Mouse (Mus musculus) hindbrain, embryonic 11.5 days (tissue): ENCODE results near the gene Rbbp9. TPM values are rescaled to one million over a fixed set of nuclear protein-coding genes. Genes with fewer than 3 reads are reported as not detected.

Source experiments
- ATAC-seq: fragments of 200-750 bp; cut with Nextera tagmentation; 2 replicates; pipeline ENCODE4 v1.8.0; 2017; ENCODE audit warnings: mild to moderate bottlenecking, moderate TSS enrichment, moderate library complexity; ENCODE audit not compliant: low FRiP score
- DNase-seq: peaks from one replicate; pipeline ENCODE4 v3.0.0-alpha.2; 2015; ENCODE audit warnings: low spot score
- H3K27ac ChIP-seq: fragments of 300-500 bp; sonication (generic); 2 replicates; pipeline ENCODE4 v1.5.1; 2014; ENCODE audit warnings: mild to moderate bottlenecking, low read depth, low read length
- H3K27me3 ChIP-seq: fragments of 300-500 bp; sonication (generic); 2 replicates; pipeline ENCODE4 v1.6.1; 2014; ENCODE audit warnings: mild to moderate bottlenecking, low read length, moderate library complexity, mixed read lengths; ENCODE audit not compliant: control insufficient read depth, insufficient read depth
- H3K36me3 ChIP-seq: fragments of 300-500 bp; sonication (generic); 2 replicates; pipeline ENCODE4 v1.6.1; 2014; ENCODE audit warnings: mild to moderate bottlenecking, low read length, moderate library complexity, mixed read lengths; ENCODE audit not compliant: control insufficient read depth, insufficient read depth
- H3K4me1 ChIP-seq: fragments of 300-500 bp; sonication (generic); replicated peaks from 2 replicates; pipeline ENCODE4 v1.6.1; 2014; ENCODE audit warnings: low read length, mixed read lengths; ENCODE audit not compliant: control insufficient read depth, insufficient read depth
- H3K4me2 ChIP-seq: fragments of 300-500 bp; sonication (generic); replicated peaks from 2 replicates; pipeline ENCODE4 v1.6.1; 2014; ENCODE audit warnings: mild to moderate bottlenecking, low read depth, low read length
- H3K4me3 ChIP-seq: fragments of 300-500 bp; sonication (generic); 2 replicates; pipeline ENCODE4 v1.5.1; 2014; ENCODE audit warnings: low read depth, low read length
- H3K9ac ChIP-seq: fragments of 300-500 bp; sonication (generic); 2 replicates; pipeline ENCODE4 v1.6.1; 2014; ENCODE audit warnings: low read depth, low read length
- H3K9me3 ChIP-seq: fragments of 300-500 bp; sonication (generic); 2 replicates; pipeline ENCODE4 v1.6.1; 2016; ENCODE audit warnings: low read length; ENCODE audit not compliant: control insufficient read depth
- WGBS: fragments of 180-500 bp; shearing (Covaris S2); extraction: QIAGEN DNeasy Blood & Tissue Kit; methylation state at CpG from one replicate; pipeline ENCODE4 v1.1.7; 2014; 5-methylcytosine and 5-hydroxymethylcytosine counted together
- polyA plus RNA-seq: library from polyadenylated mRNA; unstranded; fragments of >200 nt; fragmentation: Nextera tagmentation; extraction: Ambion mirVana; gene quantifications from 2 replicates; pipeline ENCODE4 v1.2.1, GENCODE M21; 2014

Rbbp9 gene
- polyA plus RNA-seq, 1 experiment from 2014 or later, result 70.3 TPM

DNA sequence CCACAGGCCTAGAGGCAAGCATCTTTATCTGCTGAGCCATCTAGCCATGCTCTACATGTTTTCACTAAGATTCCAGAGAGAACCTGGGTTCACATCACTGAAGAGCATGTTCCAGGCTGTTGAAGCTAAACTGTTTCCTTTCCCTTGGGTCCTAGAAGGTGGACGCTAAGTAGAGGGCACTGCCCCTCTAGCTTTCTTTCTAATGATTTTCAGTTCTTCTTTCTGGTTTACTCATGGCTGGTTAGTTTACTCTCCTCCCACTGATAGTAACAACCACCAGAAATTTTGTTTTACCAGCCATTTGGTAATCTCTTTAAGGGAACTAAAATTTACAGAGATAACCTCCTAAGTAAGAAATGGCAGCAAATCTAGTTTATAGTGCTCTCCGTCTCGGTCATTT is 3.2 kb upstream of the Rbbp9 start:
- no peak for DNase-seq
- Histone ChIP-seq H3K4me3 (no peak overlapping the region), H3K9me3 (no peaks in the 10 kb centered on the region), H3K27ac (no peak overlapping the region), H3K9ac (no peak overlapping the region), H3K36me3 (no peaks in the 10 kb centered on the region), H3K4me1 (no peaks in the 10 kb centered on the region), H3K27me3 (no peaks in the 10 kb centered on the region), H3K4me2 (no peak overlapping the region)
- ATAC-seq, result no peak
- 88% methylated on average over 3 of the region's 3 CpGs for WGBS

DNA sequence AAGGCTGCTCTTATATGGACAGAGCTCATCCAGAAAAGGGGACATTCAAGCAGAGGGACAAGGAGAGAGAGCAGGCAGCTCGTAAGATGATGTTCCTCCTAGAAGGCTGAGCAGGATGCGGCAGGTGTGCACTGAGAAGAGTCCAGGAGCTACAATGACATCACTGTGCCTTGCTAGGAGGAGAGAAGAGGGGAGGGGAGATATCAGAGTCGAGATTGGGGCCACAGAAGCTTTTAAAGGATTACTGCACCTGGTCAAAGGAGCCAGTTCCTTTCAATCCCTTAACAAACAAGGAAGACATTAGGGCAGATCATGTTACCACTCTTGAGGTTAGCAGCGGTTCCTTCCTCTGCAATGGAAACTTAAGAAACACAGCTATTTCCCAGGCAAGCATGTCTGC is 3.1 kb downstream of the Rbbp9 start:
- 80% methylated on average over 4 of the region's 4 CpGs for WGBS
- DNase-seq (no peak), ATAC-seq (no peak)
- H3K9ac ChIP-seq, result no peak overlapping the region
- no peaks in the 10 kb centered on the region for H3K9me3 ChIP-seq
- no peak overlapping the region for H3K4me3 ChIP-seq
- no peaks in the 10 kb centered on the region for H3K27me3 ChIP-seq
- no peak overlapping the region for H3K4me2 ChIP-seq
- H3K27ac ChIP-seq, result no peak overlapping the region
- H3K36me3 ChIP-seq, result peaks cover 3% of the 10 kb centered on the region; the same call in 1 of the 2 replicates
- no peaks in the 10 kb centered on the region for H3K4me1 ChIP-seq

DNA sequence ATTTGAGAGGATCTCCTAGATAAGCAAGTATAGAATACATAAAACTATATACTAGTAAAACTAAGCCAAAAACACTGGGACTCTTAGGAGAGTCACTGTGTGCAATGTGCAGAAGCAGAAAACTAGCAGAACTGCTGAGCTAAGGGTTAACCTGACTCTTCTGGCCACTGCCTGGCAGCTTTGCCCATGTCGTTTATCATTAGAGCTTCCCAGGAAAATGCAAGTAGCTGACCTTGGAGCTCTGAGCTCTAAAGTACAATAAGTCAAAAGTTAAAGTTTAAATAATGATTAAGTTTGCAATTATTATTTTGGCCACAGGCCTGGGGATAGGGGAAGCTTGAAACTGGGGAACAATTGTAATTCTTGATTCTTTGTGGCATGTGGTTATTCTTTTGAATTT is 5.2 kb downstream of the Rbbp9 start:
- no peak for DNase-seq
- H3K27me3 ChIP-seq, result no peaks in the 10 kb centered on the region
- H3K4me1 ChIP-seq, result no peaks in the 10 kb centered on the region
- peaks cover 3% of the 10 kb centered on the region; the same call in 1 of the 2 replicates for H3K36me3 ChIP-seq
- H3K27ac ChIP-seq, result no peak overlapping the region
- no peak for ATAC-seq
- H3K4me2 ChIP-seq, result no peak overlapping the region
- H3K9me3 ChIP-seq, result no peaks in the 10 kb centered on the region
- WGBS, result 73% methylated on average over 1 of the region's 1 CpGs
- H3K4me3 ChIP-seq, result no peak overlapping the region
- H3K9ac ChIP-seq, result no peak overlapping the region

- ATAC-seq (no peak), DNase-seq (no peak)
- Histone ChIP-seq H3K9me3 (no peaks in the 10 kb centered on the region), H3K4me2 (no peak overlapping the region), H3K9ac (no peak overlapping the region), H3K27ac (no peak overlapping the region), H3K4me1 (no peaks in the 10 kb centered on the region), H3K36me3 (peaks cover 5% of the 10 kb centered on the region; the same call in 1 of the 2 replicates), H3K4me3 (no peak overlapping the region), H3K27me3 (no peaks in the 10 kb centered on the region)
- 95% methylated on average over 2 of the region's 2 CpGs for WGBS
Observed at GRCm38 (mm10) chr2:144545061-144545460, 5.6 kb downstream of the Rbbp9 start.

DNA sequence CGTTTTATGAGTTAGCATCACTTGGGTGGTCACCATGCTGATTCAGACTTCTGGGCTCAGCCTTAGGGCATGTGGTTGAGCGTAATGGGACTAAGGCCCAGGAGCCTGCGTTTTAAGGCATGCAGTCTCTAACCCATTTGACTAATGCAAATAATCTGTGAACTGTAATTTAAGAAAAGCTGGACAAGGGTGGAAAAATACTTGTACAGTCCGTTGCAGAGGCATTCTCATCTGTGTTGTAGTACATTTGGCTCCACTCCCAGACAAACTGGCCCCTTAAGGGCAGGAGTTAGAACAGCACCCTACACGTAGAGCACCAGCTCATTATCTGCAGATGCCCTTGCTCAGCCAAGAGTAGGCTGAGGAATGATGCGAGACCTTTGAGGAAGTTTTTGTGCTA is 6.0 kb downstream of the Rbbp9 start:
- H3K9ac ChIP-seq, result no peak overlapping the region
- H3K4me2 ChIP-seq, result no peak overlapping the region
- ATAC-seq (no peak), DNase-seq (no peak)
- no peaks in the 10 kb centered on the region for H3K27me3 ChIP-seq
- 93% methylated on average over 6 of the region's 6 CpGs for WGBS
- no peak overlapping the region for H3K27ac ChIP-seq
- H3K4me1 ChIP-seq, result no peaks in the 10 kb centered on the region
- H3K4me3 ChIP-seq, result no peak overlapping the region
- H3K36me3 ChIP-seq, result peaks cover 5% of the 10 kb centered on the region; the same call in 1 of the 2 replicates
- no peaks in the 10 kb centered on the region for H3K9me3 ChIP-seq

DNA sequence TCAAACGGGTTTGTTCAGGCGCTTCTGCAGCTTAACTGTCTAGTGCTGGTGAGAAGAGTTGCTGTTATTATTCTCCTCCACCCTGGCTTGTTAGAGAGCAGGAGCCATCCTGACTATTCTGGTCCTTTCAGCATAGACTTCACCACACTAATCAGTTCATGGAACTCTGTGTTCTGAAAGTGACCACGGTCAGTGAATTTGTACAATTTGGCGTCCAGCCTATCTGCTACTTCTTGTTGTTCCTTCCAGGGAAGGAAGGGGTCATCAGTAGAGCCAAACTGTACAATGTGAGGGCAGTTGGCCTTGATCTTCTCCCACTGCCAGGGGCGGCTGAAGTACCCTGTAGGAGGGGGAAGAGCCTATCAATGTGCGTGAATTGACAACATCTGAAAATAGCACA is 7.0 kb downstream of the Rbbp9 start:
- no peak for ATAC-seq
- Histone ChIP-seq H3K4me2 (no peak overlapping the region), H3K4me1 (no peaks in the 10 kb centered on the region), H3K9me3 (no peaks in the 10 kb centered on the region), H3K9ac (no peak overlapping the region), H3K27ac (no peak overlapping the region), H3K36me3 (peaks cover 5% of the 10 kb centered on the region; the same call in 1 of the 2 replicates), H3K27me3 (no peaks in the 10 kb centered on the region), H3K4me3 (no peak overlapping the region)
- no peak for DNase-seq
- 95% methylated on average over 6 of the region's 6 CpGs for WGBS

DNA sequence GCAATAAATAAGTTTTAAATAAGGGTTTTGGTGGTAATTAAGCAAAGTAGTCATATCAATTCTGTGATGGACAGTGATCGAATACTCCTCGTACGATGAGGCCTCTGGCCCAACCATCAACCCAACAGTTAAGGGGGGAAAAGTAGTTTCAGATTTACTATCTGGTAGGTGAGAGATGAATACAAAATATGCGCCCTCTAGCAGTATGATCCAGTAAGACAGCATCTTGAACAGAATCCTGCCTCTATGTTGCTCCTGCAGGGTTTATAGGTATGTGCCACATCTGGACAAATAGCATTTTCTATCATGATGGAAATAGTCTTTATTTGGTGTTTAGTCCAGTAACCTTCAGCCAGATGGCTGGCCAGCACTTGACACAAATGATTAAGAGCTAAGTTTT is 9.4 kb downstream of the Rbbp9 start:
- peak; percentile 15 for DNase-seq
- no peak for ATAC-seq
- Histone ChIP-seq H3K4me3 (no peak overlapping the region), H3K36me3 (peaks cover 8% of the 10 kb centered on the region; the same call in 1 of the 2 replicates), H3K4me2 (no peak overlapping the region), H3K27ac (no peak overlapping the region), H3K4me1 (no peaks in the 10 kb centered on the region), H3K9me3 (no peaks in the 10 kb centered on the region), H3K9ac (no peak overlapping the region), H3K27me3 (no peaks in the 10 kb centered on the region)
- 96% methylated on average over 4 of the region's 4 CpGs for WGBS

DNA sequence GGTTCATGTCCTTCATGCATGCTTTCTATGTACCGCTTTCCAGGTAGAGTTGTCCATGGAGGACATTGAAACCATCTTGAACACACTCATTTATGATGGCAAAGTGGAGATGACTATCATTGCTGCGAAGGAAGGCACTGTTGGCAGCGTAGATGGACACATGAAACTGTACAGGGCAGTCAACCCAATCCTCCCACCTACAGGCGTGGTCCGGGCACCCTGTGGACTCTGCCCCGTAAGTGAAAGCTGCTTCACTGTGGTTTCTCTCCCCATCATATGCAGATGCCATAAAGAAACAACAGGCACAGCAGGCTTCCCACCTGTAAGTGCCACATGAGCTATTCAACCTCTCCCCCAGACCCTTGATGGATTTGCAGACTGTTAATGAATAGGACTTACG is 13.5 kb downstream of the Rbbp9 start:
- DNase-seq, result no peak

GRCm38 (mm10) chr2:144527821-144528174 is 22.9 kb downstream of the Rbbp9 start:
- 0% methylated on average over 24 of the region's 25 CpGs for WGBS
- peak overlapping the region; percentile 91 for H3K27ac ChIP-seq
- H3K4me2 ChIP-seq, result peak overlapping the region; percentile 75
- no peaks in the 10 kb centered on the region for H3K27me3 ChIP-seq
- H3K36me3 ChIP-seq, result 0 out of 2 replicates have a peak, but pooled peaks cover 2% of the 10 kb centered on the region
- peak overlapping the region; percentile 95 for H3K4me3 ChIP-seq
- H3K9ac ChIP-seq, result peak overlapping the region; percentile 83
- no peaks in the 10 kb centered on the region for H3K4me1 ChIP-seq
- DNase-seq (no peak), ATAC-seq (peak; percentile 63)
- no peaks in the 10 kb centered on the region for H3K9me3 ChIP-seq

More for the DNA sequence above, 13.5 kb downstream of the Rbbp9 start:
- no peak overlapping the region for H3K27ac ChIP-seq
- ATAC-seq, result no peak
- no peak overlapping the region for H3K4me3 ChIP-seq
- no peak overlapping the region for H3K4me2 ChIP-seq
- no peak overlapping the region for H3K9ac ChIP-seq
- peaks cover 8% of the 10 kb centered on the region; the same call in 1 of the 2 replicates for H3K36me3 ChIP-seq
- H3K27me3 ChIP-seq, result no peaks in the 10 kb centered on the region
- no peaks in the 10 kb centered on the region for H3K4me1 ChIP-seq
- WGBS, result 94% methylated on average over 7 of the region's 7 CpGs
- no peaks in the 10 kb centered on the region for H3K9me3 ChIP-seq
